Mouse (Mus musculus) limb, embryonic 13.5 days (tissue): ENCODE data around the gene Nostrin. TPM values are rescaled to one million over a fixed set of nuclear protein-coding genes. Genes with fewer than 3 reads are reported as not detected.

ENCODE experiments used
- ATAC-seq: fragments of 200-750 bp; cut with Nextera tagmentation; 2 replicates; pipeline ENCODE4 v1.8.0; 2017; ENCODE audit warnings: low read depth, moderate number of reproducible peaks, moderate TSS enrichment; ENCODE audit not compliant: low FRiP score
- H3K27ac ChIP-seq: fragments of 300-500 bp; sonication (generic); 2 replicates; pipeline ENCODE4 v1.5.1; 2015; ENCODE audit warnings: inconsistent platforms, mild to moderate bottlenecking, moderate library complexity
- H3K27me3 ChIP-seq: fragments of 300-500 bp; sonication (generic); 2 replicates; pipeline ENCODE4 v1.6.1; 2015; ENCODE audit warnings: mild to moderate bottlenecking, inconsistent platforms
- H3K36me3 ChIP-seq: fragments of 300-500 bp; sonication (generic); 2 replicates; pipeline ENCODE4 v1.6.1; 2015; ENCODE audit warnings: inconsistent platforms, mild to moderate bottlenecking, moderate library complexity
- H3K4me1 ChIP-seq: fragments of 300-500 bp; sonication (generic); 2 replicates; pipeline ENCODE4 v1.6.1; 2015; ENCODE audit warnings: inconsistent platforms
- H3K4me2 ChIP-seq: fragments of 300-500 bp; sonication (generic); replicated peaks from 2 replicates; pipeline ENCODE4 v1.6.1; 2015; ENCODE audit warnings: inconsistent platforms, mild to moderate bottlenecking, moderate library complexity
- H3K4me3 ChIP-seq: fragments of 300-500 bp; sonication (generic); 2 replicates; pipeline ENCODE4 v1.5.1; 2015; ENCODE audit warnings: moderate library complexity, mild to moderate bottlenecking, inconsistent platforms
- H3K9ac ChIP-seq: fragments of 300-500 bp; sonication (generic); 2 replicates; pipeline ENCODE4 v1.6.1; 2015; ENCODE audit warnings: mild to moderate bottlenecking, inconsistent platforms
- H3K9me3 ChIP-seq: fragments of 300-500 bp; sonication (generic); 2 replicates; pipeline ENCODE4 v1.6.1; 2016; ENCODE audit warnings: inconsistent platforms
- WGBS: fragments of 180-500 bp; shearing (Covaris S2); methylation state at CpG from one replicate; pipeline ENCODE4 v1.1.7; 2015; 5-methylcytosine and 5-hydroxymethylcytosine counted together
- polyA plus RNA-seq: library from polyadenylated mRNA; unstranded; fragments of >200 nt; fragmentation: Nextera tagmentation; extraction: Ambion mirVana; gene quantifications from 2 replicates; pipeline ENCODE4 v1.2.1, GENCODE M21; 2015

Gene Nostrin
- polyA plus RNA-seq: 0.92 and 1.1 TPM in 2 replicates

GRCm38 (mm10) chr2:69135661-69136576 lies at the start of gene Nostrin:
TSS of gene Nostrin (plus strand) at chr2:69135800.
- 0 out of 2 replicates have a peak within 1 kb of the TSS, but pooled peaks have one; percentile 21 for H3K4me2 ChIP-seq
- H3K4me1 ChIP-seq: 0 out of 2 replicates have a peak, but pooled peaks cover 5% of the 10 kb centered on the region
- 46% methylated on average over 15 of the region's 15 CpGs for WGBS
- no peak within 1 kb of the TSS for H3K9ac ChIP-seq
- H3K36me3 ChIP-seq: no peaks in the 10 kb centered on the region
- no peak; the same call in 1 of the 2 replicates for ATAC-seq
- no peaks in the 10 kb centered on the region for H3K9me3 ChIP-seq
- no peak within 1 kb of the TSS for H3K27ac ChIP-seq
- no peaks in the 10 kb centered on the region for H3K27me3 ChIP-seq
- H3K4me3 ChIP-seq: no peak within 1 kb of the TSS

- Histone ChIP-seq H3K4me1 (peaks cover 20% of the 10 kb centered on the region; the same call in 1 of the 2 replicates), H3K27me3 (no peaks in the 10 kb centered on the region), H3K36me3 (0 out of 2 replicates have a peak, but pooled peaks cover 5% of the 10 kb centered on the region), H3K4me3 (no peak overlapping the region), H3K27ac (no peak overlapping the region), H3K9me3 (no peaks in the 10 kb centered on the region), H3K9ac (no peak overlapping the region), H3K4me2 (no peak overlapping the region)
- ATAC-seq: no peak
- WGBS: 72% methylated on average over 8 of the region's 8 CpGs
Measured at GRCm38 (mm10) chr2:69086505-69087260, 48.9 kb upstream of the Nostrin start.

GRCm38 (mm10) chr2:69095836-69096235 lies 39.8 kb upstream of the Nostrin start:
- Histone ChIP-seq H3K36me3 (no peaks in the 10 kb centered on the region), H3K9ac (no peak overlapping the region), H3K27me3 (no peaks in the 10 kb centered on the region), H3K4me1 (no peaks in the 10 kb centered on the region), H3K9me3 (no peaks in the 10 kb centered on the region), H3K4me3 (no peak overlapping the region), H3K27ac (no peak overlapping the region), H3K4me2 (no peak overlapping the region)
- ATAC-seq: no peak

GRCm38 (mm10) chr2:69096821-69097220 lies 38.8 kb upstream of the Nostrin start:
- Histone ChIP-seq H3K27me3 (no peaks in the 10 kb centered on the region), H3K4me3 (no peak overlapping the region), H3K36me3 (no peaks in the 10 kb centered on the region), H3K4me1 (no peaks in the 10 kb centered on the region), H3K9ac (no peak overlapping the region), H3K4me2 (no peak overlapping the region), H3K9me3 (no peaks in the 10 kb centered on the region), H3K27ac (no peak overlapping the region)
- WGBS: 87% methylated on average over 4 of the region's 4 CpGs
- no peak for ATAC-seq

DNA sequence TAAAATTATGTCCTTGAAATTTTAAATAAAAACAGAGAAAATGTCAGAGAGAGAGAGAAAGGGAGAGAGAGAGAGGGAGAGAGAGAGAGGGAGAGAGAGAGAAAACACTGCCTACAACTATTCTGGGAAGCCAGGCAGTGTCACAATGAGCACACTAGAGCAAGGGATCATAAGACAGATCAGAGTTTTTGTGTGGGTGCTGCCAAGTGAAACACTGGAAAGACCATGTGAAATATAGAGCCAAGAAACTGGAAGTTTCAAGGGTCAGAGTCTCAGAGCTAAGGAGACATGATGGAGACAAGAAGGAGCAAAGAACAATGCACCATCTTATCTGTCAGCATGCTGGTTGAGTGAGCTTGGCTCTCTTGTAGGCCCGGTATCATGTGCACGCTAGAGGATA lies 38.1 kb upstream of the Nostrin start:
- no peak for ATAC-seq
- no peak overlapping the region for H3K27ac ChIP-seq
- no peaks in the 10 kb centered on the region for H3K27me3 ChIP-seq
- no peak overlapping the region for H3K4me3 ChIP-seq
- H3K4me1 ChIP-seq: no peaks in the 10 kb centered on the region
- WGBS: 94% methylated on average over 2 of the region's 2 CpGs
- H3K9me3 ChIP-seq: no peaks in the 10 kb centered on the region
- no peak overlapping the region for H3K9ac ChIP-seq
- H3K36me3 ChIP-seq: no peaks in the 10 kb centered on the region
- H3K4me2 ChIP-seq: no peak overlapping the region

DNA sequence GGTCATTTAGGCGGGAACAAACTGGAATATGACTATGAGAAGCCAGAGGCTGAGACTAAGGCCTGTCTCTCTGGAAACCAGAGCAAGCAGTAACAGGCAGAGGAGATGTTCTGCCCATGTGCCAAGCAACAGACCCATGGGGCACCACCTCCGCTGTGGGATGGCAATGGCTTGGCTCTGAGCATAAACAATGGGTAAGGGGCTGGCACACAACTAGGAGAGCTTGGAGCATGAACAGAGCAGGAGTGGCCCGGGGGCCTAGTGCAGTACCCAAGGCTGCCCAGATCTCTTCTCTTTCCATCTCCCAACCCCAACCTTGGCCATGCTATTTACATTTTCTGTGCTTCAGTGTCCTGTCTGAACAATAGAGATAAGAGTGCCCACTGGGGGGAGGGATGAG lies 36.9 kb upstream of the Nostrin start:
- Histone ChIP-seq H3K9me3 (no peaks in the 10 kb centered on the region), H3K4me2 (no peak overlapping the region), H3K9ac (no peak overlapping the region), H3K4me1 (no peaks in the 10 kb centered on the region), H3K4me3 (no peak overlapping the region), H3K36me3 (no peaks in the 10 kb centered on the region), H3K27ac (no peak overlapping the region), H3K27me3 (no peaks in the 10 kb centered on the region)
- 91% methylated on average over 3 of the region's 3 CpGs for WGBS
- no peak for ATAC-seq

- Histone ChIP-seq H3K27ac (no peak overlapping the region), H3K9me3 (no peaks in the 10 kb centered on the region), H3K27me3 (no peaks in the 10 kb centered on the region), H3K4me1 (no peaks in the 10 kb centered on the region), H3K4me2 (no peak overlapping the region), H3K9ac (no peak overlapping the region), H3K36me3 (no peaks in the 10 kb centered on the region), H3K4me3 (no peak overlapping the region)
- WGBS: 94% methylated on average over 7 of the region's 7 CpGs
- ATAC-seq: no peak
Measured at GRCm38 (mm10) chr2:69099147-69099546, 36.5 kb upstream of the Nostrin start.

DNA sequence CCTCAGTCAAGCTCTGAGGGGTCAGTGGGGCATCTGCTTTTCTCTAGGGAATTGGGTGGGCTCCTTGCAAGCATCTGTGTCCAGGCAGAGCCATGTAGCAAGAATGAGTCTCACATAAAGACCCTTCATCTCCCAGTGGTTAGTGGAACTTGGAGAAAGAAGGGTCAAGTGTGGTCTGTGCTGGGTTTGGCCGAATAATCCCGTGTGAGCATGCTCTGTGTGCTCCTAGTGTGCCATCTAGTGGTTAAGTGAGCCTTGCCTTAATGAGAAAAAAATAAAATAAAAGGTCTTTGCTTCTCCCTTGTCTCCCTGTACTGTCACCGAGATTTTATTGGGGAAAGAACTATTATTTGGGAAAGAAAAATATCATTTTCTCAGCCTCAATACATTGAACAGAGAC lies 34.9 kb upstream of the Nostrin start:
- H3K27me3 ChIP-seq: no peaks in the 10 kb centered on the region
- no peak overlapping the region for H3K27ac ChIP-seq
- 0 out of 2 replicates have a peak, but pooled peaks have one; percentile 19 for ATAC-seq
- H3K36me3 ChIP-seq: no peaks in the 10 kb centered on the region
- H3K9me3 ChIP-seq: no peaks in the 10 kb centered on the region
- no peak overlapping the region for H3K4me2 ChIP-seq
- H3K4me1 ChIP-seq: no peaks in the 10 kb centered on the region
- H3K4me3 ChIP-seq: no peak overlapping the region
- no peak overlapping the region for H3K9ac ChIP-seq
- WGBS: 17% methylated on average over 3 of the region's 3 CpGs

- 79% methylated on average over 3 of the region's 3 CpGs for WGBS
- H3K27me3 ChIP-seq: no peaks in the 10 kb centered on the region
Measured at GRCm38 (mm10) chr2:69103526-69103925, 32.1 kb upstream of the Nostrin start.

DNA sequence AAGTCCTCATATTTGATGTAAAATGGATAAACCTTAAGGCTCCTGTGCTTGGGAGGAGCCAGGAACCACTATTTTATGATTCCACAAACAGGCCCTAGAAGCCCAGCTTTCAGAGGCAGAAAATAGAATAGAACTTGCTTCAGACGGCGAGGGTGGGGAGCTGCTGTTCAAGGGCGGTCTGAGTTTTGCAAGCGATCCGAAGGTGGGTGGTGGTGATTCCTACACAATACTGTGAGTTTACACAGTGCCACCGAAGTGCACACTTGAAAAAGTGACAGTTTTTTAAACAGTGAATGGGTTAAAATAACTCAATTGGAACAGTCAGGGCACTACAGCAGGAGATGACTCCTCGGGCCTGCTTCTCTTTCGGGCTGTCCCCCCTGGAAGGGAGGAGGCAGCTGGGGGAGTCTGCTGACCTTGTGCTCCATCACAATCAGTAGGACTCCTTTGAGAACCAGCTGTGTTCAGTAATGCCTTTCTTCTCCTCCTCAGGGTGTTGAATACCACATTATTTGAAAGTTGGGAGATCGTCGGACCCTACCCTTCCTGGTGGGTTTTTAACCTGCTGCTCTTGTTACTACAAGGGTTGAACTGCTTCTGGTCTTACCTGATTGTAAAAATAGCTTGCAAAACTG lies 31.0 kb upstream of the Nostrin start:
- Histone ChIP-seq H3K27me3 (no peaks in the 10 kb centered on the region), H3K4me2 (no peak overlapping the region), H3K36me3 (no peaks in the 10 kb centered on the region), H3K4me1 (peaks cover 10% of the 10 kb centered on the region), H3K4me3 (no peak overlapping the region), H3K9ac (no peak overlapping the region), H3K9me3 (no peaks in the 10 kb centered on the region), H3K27ac (no peak overlapping the region)
- 79% methylated on average over 10 of the region's 10 CpGs for WGBS
- no peak for ATAC-seq

More at GRCm38 (mm10) chr2:69103526-69103925, 32.1 kb upstream of the Nostrin start:
- Histone ChIP-seq H3K9me3 (no peaks in the 10 kb centered on the region), H3K9ac (no peak overlapping the region), H3K27ac (no peak overlapping the region), H3K4me1 (no peaks in the 10 kb centered on the region), H3K36me3 (no peaks in the 10 kb centered on the region), H3K4me3 (no peak overlapping the region), H3K4me2 (no peak overlapping the region)
- ATAC-seq: no peak

- peak; percentile 45; the same call in 1 of the 2 replicates for ATAC-seq
- WGBS: 53% methylated on average over 5 of the region's 5 CpGs
- Histone ChIP-seq H3K36me3 (no peaks in the 10 kb centered on the region; the same call in 1 of the 2 replicates), H3K4me3 (no peak overlapping the region), H3K4me1 (peaks cover 16% of the 10 kb centered on the region), H3K9ac (no peak overlapping the region), H3K27ac (peak overlapping the region; percentile 75), H3K4me2 (peak overlapping the region; percentile 27), H3K9me3 (no peaks in the 10 kb centered on the region), H3K27me3 (no peaks in the 10 kb centered on the region)
Measured at GRCm38 (mm10) chr2:69109246-69109645, 26.4 kb upstream of the Nostrin start.

GRCm38 (mm10) chr2:69109710-69110109 lies 25.9 kb upstream of the Nostrin start:
- Histone ChIP-seq H3K4me1 (peaks cover 16% of the 10 kb centered on the region), H3K4me2 (peak overlapping the region; percentile 27), H3K9me3 (no peaks in the 10 kb centered on the region), H3K27me3 (no peaks in the 10 kb centered on the region), H3K9ac (no peak overlapping the region), H3K4me3 (no peak overlapping the region), H3K27ac (peak overlapping the region; percentile 75), H3K36me3 (peaks cover under 1% of the 10 kb centered on the region; the same call in 1 of the 2 replicates)
- 40% methylated on average over 7 of the region's 7 CpGs for WGBS
- peak; percentile 80; the same call in 1 of the 2 replicates for ATAC-seq
